Mouse (Mus musculus) v-Abl transformed pro-B cells (cell line): Measurements from ENCODE around the gene Mtch2.
"Not testable (repeated sequence)": the region's sequence is repeated elsewhere in the genome, so short reads cannot be mapped to it uniquely, and the experiment has no call there.

Experiments used
- in situ Hi-C, 2 experiments: fragments of 400-800 bp; cut with MboI; formaldehyde crosslinking; loops; one replicate each; pipeline ENCODE4 v1.15.1; 2025; ENCODE audit not compliant: unreplicated experiment in 2 of 2

Gene Mtch2

DNA sequence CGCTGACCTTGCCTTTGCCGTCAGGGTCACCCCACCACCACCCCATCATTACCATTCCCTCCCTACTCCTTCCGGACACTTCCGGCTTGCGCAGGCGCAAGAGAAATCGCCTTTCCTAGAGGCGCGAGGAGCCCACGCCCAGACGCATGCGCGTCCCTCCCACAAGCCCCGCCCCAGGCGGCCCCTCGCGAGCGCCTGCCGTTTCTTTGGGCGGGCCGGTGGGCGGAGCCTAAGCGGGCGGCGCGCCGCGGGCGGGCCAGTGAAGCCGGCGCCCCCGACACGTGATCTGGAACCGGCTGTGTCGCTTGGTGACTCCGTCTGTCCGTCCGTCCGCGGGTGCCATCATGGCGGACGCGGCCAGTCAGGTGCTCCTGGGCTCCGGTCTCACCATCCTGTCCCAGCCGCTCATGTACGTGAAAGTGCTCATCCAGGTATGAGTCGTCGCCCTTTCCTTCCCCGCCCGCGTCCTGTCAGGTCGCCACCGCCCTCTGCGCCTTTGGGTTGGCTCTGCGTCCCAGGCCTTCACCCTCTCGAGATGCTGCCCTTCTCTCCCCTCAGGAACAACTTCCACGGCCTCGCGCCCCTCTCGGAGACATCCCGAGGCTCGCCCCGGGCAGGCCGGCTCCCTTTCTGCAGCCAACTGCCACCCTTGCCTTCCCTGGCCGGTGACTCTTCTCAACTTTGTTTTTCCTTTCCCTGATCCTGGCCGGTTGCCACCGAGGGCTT lies at the start of gene Mtch2:
TSS of gene Mtch2 (plus strand) at position 201 of the 726 bp plus-strand sequence.
- in situ Hi-C loops = no loop called here

DNA sequence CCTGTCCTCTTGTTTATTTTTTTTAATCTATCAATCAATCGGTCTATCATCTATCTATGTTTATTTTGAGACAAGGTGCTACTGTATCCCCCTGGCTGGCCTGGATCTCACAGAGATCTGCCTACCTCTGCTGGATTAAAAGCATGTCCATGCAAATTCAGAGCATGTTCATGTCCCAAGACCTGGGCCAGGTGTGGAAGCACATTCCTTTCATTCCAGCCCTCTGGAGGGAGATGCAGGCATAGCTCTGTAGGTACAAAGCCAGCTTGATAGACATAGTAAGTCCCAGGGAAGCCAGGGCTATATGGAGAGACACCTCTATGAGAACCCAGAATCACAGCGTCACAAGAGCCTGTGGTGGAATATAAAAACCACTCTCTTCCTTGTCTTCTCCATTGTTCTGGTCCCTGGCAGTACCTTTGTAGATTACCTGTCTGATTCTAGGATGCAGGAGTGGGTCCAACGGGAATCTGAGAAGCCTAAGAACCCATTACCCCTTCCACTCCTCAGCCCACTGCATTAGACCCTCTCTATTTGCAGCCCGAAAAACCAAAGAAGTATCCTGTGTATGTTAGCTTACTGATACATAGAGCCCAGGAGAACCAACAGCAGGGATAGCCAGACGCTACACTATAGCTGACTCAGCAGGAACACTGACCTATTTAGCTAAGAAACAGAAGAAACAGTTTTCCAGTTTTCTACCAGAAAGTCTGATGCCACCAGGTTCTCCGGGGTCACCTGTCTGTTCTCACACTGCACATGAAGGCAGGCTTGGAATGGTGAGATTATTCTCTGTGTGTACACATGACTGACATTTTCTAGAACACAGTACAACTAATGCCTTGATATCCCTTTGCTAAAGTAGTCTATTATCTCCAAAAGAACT lies 38.5 kb upstream of the Mtch2 start:
- in situ Hi-C loops = no loop called here

DNA sequence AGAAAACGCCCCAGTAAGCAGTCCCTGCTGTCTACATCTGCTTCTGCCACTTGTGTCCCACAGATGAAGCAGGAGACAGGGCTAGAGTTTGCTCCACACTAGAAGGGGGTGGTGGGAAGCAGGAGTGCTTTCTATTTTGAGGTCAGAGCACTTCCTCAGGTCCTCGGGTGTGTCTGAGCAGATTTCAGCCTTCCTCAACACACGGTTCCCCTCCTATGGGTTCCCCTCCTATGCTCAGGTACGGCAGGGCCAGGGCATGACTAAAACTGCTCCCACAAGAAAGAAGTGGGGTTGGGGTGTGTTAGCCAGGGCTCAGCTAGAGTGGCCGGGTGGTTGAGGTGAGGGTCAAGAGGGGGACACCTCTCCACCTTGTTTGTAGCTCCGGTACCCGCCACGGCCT lies 36.2 kb upstream of the Mtch2 start:
- in situ Hi-C loops = no loop called here

DNA sequence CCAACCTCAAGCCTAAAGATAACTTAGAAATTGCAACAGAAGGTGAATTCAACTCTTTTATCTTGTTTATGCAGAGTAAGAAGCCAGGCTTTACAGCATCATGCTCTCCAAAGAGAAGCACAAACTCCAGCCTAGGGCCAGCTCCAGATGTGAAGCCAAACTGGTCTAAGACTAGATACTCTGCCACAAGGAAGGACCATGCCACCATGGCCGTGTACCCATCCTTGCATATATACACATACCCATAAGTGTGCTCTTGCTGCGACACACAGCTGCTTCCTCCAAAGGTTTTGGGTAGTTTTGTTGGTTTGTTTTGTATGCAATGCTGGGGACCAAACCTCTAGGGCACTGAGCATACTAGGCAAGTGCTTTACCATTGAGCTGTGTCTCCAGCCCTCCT lies 31.7 kb upstream of the Mtch2 start:
- in situ Hi-C loops = no loop called here

DNA sequence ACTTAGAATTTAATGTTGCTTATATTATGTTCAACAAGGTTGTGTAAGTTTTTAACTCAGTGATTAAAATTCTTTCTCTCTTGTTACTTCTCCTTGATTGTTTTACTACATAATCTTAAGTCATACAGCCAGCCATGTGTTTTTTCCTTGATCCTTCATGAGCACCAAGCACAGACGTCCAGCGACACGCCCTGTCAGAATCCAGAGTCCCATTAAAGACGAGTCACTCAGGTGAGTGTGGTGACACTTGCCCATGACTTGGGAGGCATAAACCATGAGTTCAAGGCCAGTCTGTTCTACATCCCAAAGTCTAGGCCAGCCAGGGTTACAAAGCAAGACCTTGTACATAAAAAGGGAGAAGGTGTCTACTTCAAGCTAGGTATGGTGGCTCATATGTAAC lies 30.8 kb upstream of the Mtch2 start:
- in situ Hi-C loops = no loop called here

DNA sequence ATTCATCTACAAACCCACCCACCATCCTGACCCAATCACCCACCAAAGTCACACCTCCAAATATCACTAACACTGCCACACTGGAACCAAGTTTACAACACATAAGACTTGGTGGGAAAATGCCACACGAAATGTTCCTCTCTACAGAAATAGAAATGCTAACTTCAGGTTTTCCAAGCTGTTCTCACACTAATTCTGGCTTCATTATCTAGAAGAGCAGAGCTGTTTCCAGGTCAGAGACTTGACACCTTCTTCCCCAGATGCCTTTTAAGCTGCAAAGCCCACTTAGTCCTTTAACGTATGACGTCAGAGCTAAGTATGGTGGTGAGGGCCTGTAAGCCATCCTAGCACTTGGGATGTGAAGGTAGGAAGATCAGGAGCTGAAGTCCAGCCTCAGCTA lies 28.2 kb upstream of the Mtch2 start:
- in situ Hi-C loops = no loop called here

DNA sequence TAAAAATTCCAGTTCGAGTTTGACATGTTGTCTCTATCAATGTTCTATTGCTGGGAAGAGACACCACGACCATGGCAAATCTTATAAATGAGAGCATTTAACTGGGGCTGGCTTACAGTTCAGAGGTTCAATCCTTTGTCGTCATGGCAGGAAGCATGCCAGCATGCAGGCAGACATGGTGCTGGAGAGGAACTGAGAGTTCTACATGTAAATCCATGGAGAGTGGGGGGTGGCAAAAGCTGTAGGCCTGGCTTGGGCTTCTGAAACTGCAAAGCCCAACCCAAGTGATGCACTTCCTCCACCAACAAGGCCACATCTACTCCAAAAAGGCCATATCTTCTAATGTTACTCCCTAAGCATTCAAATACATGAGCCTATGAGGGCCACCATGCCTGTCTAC lies 26.1 kb upstream of the Mtch2 start:
- in situ Hi-C loops = no loop called here

DNA sequence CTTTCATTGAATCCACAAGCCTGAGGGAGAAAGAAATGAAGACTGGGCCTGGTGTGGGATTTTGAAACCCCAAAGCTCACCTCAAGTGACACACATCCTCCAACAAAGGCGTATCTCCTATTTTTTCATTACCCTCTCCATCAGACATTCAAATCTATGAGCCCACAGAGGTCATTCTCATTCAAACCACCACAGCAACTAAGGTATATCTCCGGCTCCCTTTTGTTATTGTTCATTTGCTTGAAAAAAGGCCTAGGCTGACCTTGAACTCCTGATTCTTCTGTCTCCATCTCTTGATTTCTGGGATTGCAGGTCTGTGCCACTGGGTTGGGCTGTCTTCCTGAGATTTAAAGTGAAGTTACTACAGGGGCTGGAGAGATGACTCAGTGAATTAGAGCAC lies 24.0 kb upstream of the Mtch2 start:
- in situ Hi-C loops = no loop called here

DNA sequence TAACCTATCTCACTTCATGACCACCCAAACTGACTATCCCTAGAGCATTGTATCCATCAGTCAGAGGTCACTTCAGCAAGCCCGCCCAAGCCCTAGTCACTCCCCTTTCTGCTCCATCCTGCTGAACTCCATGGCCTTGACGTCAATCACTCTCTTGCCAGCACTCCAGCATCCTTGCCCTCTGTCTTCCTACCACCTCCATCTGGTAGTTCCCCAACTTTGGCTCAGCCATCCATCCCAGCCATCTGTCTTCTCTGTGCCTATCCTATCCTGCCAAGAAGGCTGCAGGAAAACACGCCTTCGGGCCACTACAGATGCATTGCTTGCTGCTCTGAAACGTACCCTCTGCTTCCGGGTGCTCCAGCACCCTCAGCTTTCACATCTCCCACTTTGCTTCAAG lies 23.2 kb upstream of the Mtch2 start:
- in situ Hi-C loops = no loop called here

DNA sequence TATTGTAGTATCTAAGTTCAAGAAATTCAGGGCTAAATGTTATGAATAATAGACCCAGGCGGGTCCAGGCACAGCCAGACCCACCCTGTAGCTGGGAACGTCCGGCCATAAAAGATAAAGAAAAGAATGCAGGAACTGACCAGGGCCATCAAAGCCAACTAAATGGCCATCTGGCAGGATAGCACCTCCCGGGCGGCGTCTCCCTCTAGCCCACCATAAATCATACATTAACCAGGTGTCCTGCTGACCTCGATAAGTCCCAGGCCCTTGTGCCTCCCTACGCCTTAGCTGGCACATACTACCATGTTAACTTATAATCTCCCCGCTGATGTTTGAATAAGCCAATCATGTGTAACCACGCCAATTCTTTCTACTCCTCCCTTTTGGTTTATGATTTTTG lies 22.4 kb upstream of the Mtch2 start:
- in situ Hi-C loops = not testable (repeated sequence)

DNA sequence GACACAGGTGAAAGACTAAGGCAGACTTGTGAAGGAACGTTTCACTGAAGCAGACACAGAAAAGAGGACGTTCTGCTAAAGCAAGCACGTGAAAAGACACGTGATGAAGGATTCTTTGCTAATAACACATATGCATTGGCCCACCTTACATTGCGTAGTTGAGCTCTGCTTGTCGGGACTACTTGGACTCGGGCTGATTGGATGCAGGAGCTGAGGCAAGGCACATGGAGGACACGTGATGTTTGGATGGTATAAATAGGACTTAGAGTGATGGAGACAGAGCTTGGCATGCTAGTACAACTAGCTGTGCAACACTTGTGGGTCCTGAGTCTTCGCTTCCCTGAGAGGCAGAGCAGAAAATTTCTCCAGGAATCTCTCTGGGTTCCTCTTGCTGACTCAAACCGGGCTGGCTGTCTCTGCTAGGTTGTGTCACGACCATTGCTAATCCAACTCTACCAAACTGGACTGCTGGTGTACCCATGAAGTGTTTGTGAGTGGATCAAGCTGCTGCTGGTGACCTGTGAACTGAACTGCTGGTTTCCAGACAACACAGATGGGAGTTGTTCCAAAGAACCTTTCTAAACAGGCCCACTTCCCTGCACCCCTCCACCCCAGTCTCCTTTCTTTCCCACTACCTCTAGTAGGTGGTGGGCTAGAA lies 21.3 kb upstream of the Mtch2 start:
- in situ Hi-C loops = no loop called here

DNA sequence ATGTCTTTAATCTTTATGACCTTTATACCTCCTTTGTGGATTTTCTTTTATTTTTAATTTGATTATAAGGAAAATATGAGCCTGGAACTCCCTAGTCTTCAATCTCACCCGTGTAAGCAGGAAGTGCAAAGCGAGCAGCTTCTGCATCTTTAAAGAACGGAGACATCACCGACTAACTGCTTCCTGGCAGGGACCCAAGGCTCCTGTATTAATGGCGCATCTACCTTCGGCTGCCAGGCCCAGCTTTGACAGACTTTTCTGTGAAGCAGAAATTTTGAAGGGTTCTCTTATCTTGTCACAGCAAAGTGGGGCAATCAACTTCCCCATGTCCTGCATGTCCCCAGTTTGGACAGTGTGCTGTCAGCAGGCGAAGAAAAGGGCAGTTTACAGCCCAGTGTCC lies 18.2 kb upstream of the Mtch2 start:
- in situ Hi-C loops = no loop called here

DNA sequence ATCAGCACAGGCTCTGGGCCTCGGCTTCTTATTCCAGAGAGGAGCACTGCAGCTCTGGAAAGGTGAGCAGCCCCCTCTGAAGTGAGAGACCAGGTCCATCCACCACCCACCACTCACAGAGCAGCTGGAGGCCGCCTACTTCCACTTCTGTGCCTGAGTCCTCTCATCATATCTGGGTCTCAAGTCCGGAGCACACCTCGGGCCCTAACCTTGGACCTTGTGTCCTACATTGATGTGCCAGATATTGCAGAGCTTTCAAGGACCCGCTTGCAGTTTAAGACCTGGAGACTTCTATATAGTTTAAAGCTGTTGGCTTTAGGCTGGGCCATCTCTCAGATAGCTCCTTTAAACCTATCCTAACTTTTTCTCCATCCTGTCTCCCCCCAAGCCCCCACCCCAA lies 13.5 kb upstream of the Mtch2 start:
- in situ Hi-C loops = no loop called here

DNA sequence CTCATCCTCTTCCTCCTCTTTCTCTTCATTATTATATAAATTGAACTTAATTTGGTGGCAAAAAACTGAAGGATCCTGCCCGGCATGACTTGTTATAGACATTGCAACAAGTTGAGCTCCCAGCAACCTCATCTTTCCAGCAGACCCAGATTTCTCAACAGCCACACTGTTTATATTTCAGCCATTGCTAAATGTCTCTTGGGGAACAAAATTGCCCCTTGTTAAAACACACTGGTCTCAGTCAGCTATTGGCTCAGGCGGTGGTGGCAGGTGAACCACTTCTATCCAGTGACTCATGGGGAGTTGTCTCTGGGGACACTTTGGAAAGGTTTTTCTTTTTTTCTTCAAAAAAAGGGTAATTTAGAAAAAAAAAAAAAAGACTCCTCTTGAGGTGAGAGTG lies 8.3 kb upstream of the Mtch2 start:
- in situ Hi-C loops = no loop called here

DNA sequence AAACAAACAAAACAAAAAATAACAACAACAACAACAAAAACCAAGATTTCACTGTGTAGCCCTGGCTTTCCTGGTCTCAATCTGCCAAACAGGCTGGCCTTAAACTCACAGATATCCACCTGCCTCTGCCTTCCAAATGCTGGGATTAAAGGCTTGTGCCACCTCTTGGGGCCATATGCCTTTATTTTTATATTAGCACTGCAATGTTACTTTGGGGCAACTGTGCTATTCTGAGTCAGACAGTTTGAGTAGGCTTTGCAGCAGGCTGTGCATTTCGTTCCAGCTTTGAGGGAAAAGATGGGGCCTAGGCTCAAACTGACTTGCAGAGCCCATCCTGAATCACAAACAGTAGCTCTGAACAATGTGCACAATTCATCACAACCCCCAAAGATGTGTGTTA lies 3.3 kb upstream of the Mtch2 start:
- in situ Hi-C loops = no loop called here

DNA sequence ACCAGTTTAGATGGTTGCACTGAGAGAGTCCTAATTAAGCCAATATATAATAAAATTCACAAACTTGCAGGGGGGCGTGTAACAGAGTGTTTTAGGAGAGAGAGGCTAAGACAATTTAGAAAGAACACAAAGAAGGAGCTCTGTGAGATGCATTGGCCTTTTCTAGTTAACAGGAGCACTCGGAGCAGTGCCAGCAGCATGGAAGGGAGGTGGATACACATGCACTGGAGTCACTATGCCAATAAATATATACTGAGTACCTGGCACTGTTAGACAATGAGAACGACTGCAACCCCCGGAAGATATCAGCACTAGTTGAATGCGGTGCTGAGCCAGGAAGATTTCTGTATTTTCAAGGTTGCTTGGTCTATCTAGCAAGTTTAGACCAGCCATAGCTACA lies 2.7 kb upstream of the Mtch2 start:
- in situ Hi-C loops = no loop called here

DNA sequence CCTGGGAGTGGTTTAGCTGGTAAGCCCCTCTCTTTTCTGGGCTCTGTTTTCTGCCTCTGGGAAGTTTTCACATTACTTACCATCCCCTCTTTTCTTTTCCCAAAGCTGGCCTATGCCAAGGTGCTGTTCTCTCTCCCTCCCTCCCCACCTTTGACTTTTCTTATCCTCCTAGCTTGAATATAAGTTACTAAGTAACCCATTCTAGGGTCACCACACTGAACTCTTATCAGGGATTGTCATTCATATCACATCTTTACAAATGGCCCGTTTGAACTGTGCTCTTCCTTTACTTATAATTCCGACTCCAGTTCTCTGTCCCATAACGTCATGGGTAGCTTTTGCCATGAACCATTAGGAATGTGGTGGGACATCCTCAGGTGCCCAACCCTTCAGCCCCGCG lies 1.7 kb upstream of the Mtch2 start:
- in situ Hi-C loops = no loop called here

DNA sequence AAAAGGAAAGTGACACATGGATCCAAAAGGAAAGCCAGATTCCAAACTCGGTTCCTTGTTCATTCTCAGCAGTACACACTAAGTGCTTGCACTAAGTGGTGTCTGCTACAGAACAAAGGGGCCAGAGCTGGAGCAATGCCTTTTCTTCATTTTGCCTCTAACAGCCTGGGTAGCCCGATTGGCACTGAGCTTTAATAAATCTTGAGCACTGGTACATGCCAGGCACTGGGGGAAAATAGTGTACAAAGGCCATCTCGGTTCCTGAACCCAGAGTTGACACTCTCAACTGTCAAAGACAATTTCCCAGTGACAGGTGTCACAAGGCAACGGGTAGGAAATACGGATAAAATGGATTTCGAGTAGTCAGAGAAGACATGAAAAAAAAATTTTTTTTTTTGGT lies 784 bp upstream of the Mtch2 start:
- in situ Hi-C loops = no loop called here

DNA sequence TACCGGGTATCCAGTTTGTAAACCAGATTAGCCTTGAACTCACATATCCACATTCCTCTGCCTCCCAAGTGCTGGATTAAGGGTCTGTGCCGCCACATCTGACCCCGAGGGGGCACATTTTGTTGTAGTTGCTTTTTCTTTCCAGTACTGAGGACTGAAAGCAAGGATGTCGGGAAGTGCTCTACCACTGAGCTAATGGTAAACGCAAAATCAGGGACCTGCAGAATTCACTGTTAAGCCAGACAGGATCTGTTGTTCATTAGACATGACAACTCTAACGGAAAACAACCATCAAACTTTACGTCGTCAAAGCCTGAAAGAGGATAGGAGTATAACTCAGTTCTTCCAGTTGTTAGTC lies 379 bp upstream of the Mtch2 start:
- in situ Hi-C loops = no loop called here

DNA sequence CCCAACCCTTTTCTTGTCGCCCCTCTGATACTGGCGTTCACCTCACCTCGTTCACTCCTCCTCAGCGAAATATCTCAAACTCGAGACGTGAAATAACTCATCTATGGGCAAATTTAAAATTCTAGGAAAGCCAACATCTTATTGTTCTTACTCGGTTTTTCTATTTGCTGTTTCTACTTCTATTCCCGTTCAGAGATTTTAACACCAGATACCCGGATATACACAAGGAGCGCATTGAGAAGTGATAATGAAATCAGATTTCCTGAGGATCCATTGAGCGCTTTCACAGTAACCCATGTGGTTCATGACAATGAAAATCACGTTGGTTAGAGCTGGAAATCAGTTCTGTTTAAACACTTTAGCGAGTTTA lies 711 bp downstream of the Mtch2 start:
- in situ Hi-C loops = no loop called here

DNA sequence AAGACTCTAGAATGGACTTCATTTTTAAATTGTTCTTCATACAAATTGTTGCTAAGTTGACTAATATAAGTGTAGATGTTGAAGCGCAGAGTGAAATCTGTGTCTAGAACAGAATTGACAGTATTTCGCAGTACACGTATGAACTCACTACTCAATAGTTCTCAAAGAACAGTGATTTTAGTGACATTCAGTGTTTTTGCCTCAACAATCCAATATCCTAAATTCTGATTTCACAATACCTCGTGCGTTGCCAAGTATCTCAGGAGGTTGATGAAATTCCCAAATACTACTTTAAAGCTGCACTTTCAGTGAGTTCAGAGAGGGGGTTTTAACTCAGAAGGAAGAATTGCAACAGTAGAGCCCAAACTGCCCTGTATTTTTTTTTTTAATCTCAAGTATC lies 1.4 kb downstream of the Mtch2 start:
- in situ Hi-C loops = no loop called here

DNA sequence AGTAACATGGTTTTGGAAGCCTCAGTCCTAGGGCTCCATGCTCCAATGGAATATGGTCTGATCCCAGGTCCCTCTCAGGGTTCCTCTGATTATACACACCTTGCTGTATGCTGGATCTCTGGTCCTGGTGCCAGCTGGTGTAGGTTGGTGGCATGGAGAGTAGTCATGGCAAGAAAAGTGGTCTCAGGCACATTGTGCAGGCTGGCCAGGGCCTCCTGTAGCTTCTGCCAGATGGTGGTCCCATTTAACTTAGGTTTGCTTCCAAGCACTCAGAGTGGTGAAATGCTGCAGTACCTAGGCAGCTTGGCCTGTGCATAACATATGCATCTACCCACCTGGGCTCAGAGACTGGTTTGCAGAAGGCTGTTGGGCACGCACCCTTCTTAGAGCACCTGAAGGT lies 3.4 kb downstream of the Mtch2 start:
- in situ Hi-C loops = loop anchor here in 1 of 2 experiments (25.0 kb wide), 1 partner anchor 637 kb away; no protein-coding TSS in a partner anchor
